ENCODE assay signal across 8 mouse cellular contexts in the genomic region with DNA sequence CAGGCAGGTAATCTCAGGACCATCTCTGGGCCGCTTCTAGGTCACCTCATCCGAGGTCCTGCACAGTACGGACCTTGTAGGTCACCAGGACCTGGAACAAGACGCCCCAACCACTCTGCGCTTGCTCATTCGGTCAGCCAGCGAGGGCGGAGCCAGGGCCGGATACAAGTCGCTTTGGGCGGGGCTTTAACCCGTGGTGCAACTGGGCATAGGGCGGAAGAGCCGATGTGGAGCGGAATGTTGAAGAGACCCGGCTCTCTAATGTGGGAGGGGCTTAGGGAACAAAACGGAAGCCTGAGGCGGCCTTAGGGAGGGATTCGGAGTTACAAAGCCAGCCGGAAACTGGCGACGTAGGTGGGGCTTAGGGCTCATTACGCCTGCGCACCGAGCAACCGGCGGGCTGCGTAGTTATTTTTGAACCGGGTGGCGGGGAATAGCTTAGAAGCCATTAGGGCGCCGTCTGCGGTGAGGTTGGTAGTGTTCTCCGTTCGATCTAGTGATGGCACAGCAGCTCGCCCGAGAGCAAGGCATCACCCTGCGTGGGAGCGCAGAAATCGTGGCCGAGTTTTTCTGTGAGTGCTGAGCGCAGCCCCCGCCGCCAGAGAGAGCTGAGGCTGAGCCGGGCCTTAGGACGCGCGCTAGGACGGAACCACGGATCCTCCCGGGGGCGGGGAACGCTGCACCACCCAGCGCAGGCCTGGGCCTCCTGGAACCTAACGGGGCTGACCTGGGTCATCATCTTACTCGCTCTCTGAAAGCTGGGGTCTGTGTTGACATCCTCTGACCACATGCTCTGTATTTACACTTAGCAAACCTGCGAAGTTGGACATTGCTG. TPM values are rescaled to one million over a fixed set of nuclear protein-coding genes. Genes with fewer than 3 reads are reported as not detected.
DNase-seq lines count a peak whose midpoint lies in the region; ATAC-seq lines count a peak whose summit lies in the region.

A gene (plus strand): TSS at position 363 of the 835 bp plus-strand sequence.

- peak within 1 kb of the TSS; percentile 78 for H3K27ac ChIP-seq in forebrain, embryonic 14.5 days (ENCODE audit: low read depth, low read length)
- H3K27ac ChIP-seq in neural tube, embryonic 15.5 days (replicated peaks) = peak within 1 kb of the TSS; percentile 89

- peak within 1 kb of the TSS; percentile 66 for H3K4me3 ChIP-seq in forebrain, embryonic 14.5 days (ENCODE audit: low read depth, low read length)
- H3K4me3 ChIP-seq in neural tube, embryonic 15.5 days (replicated peaks) = peak within 1 kb of the TSS; percentile 62

- intact Hi-C loops in heart, postnatal 14 days (cut with DNase I) = loop anchor here (10.0 kb wide), 1 partner anchor 1490 kb away; a partner anchor contains a TSS

- peak within 1 kb of the TSS; percentile 78 for H3K9ac ChIP-seq in forebrain, embryonic 14.5 days (ENCODE audit: low read length)
- H3K9ac ChIP-seq in neural tube, embryonic 15.5 days (replicated peaks) = peak within 1 kb of the TSS; percentile 53

- no peaks in the 10 kb centered on the region for H3K9me3 ChIP-seq in forebrain, embryonic 14.5 days (replicated peaks; ENCODE audit: control insufficient read depth, low read length)
- no peaks in the 10 kb centered on the region for H3K9me3 ChIP-seq in neural tube, embryonic 15.5 days (replicated peaks)

- peak; percentile 98 for ATAC-seq in forebrain, embryonic 14.5 days
- ATAC-seq in neural tube, embryonic 15.5 days (ENCODE audit: low FRiP score) = peak; percentile 99

- H3K4me2 ChIP-seq in forebrain, embryonic 14.5 days (ENCODE audit: low read length) = peak within 1 kb of the TSS; percentile 72
- peak within 1 kb of the TSS; percentile 74 for H3K4me2 ChIP-seq in neural tube, embryonic 15.5 days

- peaks cover 12% of the 10 kb centered on the region; the same call in 1 of the 2 replicates for H3K36me3 ChIP-seq in forebrain, embryonic 14.5 days (ENCODE audit: control insufficient read depth, insufficient read depth, low read length)
- H3K36me3 ChIP-seq in neural tube, embryonic 15.5 days = no peaks in the 10 kb centered on the region; the same call in 1 of the 2 replicates

- peak; percentile 99 for DNase-seq in ES-CJ7 (ENCODE audit: low read depth, low spot score)
- peak; percentile 97 for DNase-seq in cerebellum, adult 11 months
- peak; percentile 99 for DNase-seq in forebrain, embryonic 14.5 days (ENCODE audit: low spot score)
- DNase-seq in heart, postnatal 14 days = peak; percentile 97 to 98
- DNase-seq in layer of hippocampus, adult 11-12 months (ENCODE audit: low spot score) = peak; percentile 98
- DNase-seq in lung, adult 18-20 months = peak; percentile 98 to 99
- peak; percentile 98 for DNase-seq in testis, postnatal 14 days (ENCODE audit: low spot score)

- no peaks in the 10 kb centered on the region for H3K27me3 ChIP-seq in forebrain, embryonic 14.5 days (replicated peaks; ENCODE audit: control insufficient read depth, insufficient read depth, low read length)
- no peaks in the 10 kb centered on the region for H3K27me3 ChIP-seq in neural tube, embryonic 15.5 days (replicated peaks)

- H3K4me1 ChIP-seq in forebrain, embryonic 14.5 days (ENCODE audit: control insufficient read depth, insufficient read depth, low read length) = peaks cover 11% of the 10 kb centered on the region
- H3K4me1 ChIP-seq in neural tube, embryonic 15.5 days = peaks cover 14% of the 10 kb centered on the region

- WGBS in forebrain, embryonic 14.5 days = under 1% methylated on average over 57 of the region's 57 CpGs
- WGBS in neural tube, embryonic 15.5 days = under 1% methylated on average over 53 of the region's 57 CpGs

RNA-seq across cellular contexts. Expression of the gene that starts here (rescaled TPM):
- polyA plus RNA-seq in forebrain, embryonic 14.5 days (2014; fragmentation: Nextera tagmentation; extraction: Ambion mirVana) = 44.2 and 55.0 TPM in 2 replicates
- 1 to 10 TPM; 4.9 to 7.6 TPM for total RNA-seq in heart, postnatal 14 days (2021)
- 16.0 and 33.5 TPM in 2 replicates for polyA plus RNA-seq in neural tube, embryonic 15.5 days (2015; fragmentation: Nextera tagmentation; extraction: Ambion mirVana)

Comparison
In these comparisons a context has a peak if more than half of its experiments do, and no peak if none do; other contexts are left out.
1. Peak in every context shown above with its lines: DNase-seq, ATAC-seq, H3K4me3 ChIP-seq and H3K27ac ChIP-seq.